Mouse (Mus musculus) neural tube, embryonic 11.5 days (tissue): ENCODE measurements at regions not wholly inside any gene's neighbourhood (a gene's known extent, or its start where the extent isn't known, plus 50 kb on each side); places are given as distances from the start of the nearest gene placed in this dataset.
"Not testable (repeated sequence)": the region's sequence is repeated elsewhere in the genome, so short reads cannot be mapped to it uniquely, and the experiment has no call there.

ENCODE experiments used
- ATAC-seq: fragments of 200-750 bp; cut with Nextera tagmentation; 2 replicates; pipeline ENCODE4 v1.8.0; 2017; ENCODE audit warnings: moderate number of reproducible peaks, mild to moderate bottlenecking, moderate TSS enrichment, moderate library complexity; ENCODE audit not compliant: insufficient read depth, low FRiP score, low TSS enrichment
- DNase-seq: peaks from one replicate; pipeline ENCODE4 v3.0.0-alpha.2; 2015; ENCODE audit warnings: low spot score
- H3K27ac ChIP-seq: fragments of 300-500 bp; sonication (generic); 2 replicates; pipeline ENCODE4 v1.5.1; 2014; ENCODE audit warnings: low read depth, mild to moderate bottlenecking, low read length
- H3K27me3 ChIP-seq: fragments of 300-500 bp; sonication (generic); 2 replicates; pipeline ENCODE4 v1.6.1; 2014; ENCODE audit warnings: mild to moderate bottlenecking, low read length, mixed read lengths; ENCODE audit not compliant: control insufficient read depth, insufficient read depth
- H3K36me3 ChIP-seq: fragments of 300-500 bp; sonication (generic); 2 replicates; pipeline ENCODE4 v1.6.1; 2014; ENCODE audit warnings: mild to moderate bottlenecking, low read length, moderate library complexity, mixed read lengths; ENCODE audit not compliant: control insufficient read depth, insufficient read depth
- H3K4me1 ChIP-seq: fragments of 300-500 bp; sonication (generic); 2 replicates; pipeline ENCODE4 v1.6.1; 2014; ENCODE audit warnings: low read length, mixed read lengths; ENCODE audit not compliant: control insufficient read depth, insufficient read depth
- H3K4me2 ChIP-seq: fragments of 300-500 bp; sonication (generic); 2 replicates; pipeline ENCODE4 v1.6.1; 2014; ENCODE audit warnings: low read depth, mild to moderate bottlenecking, moderate library complexity
- H3K4me3 ChIP-seq: fragments of 300-500 bp; sonication (generic); 2 replicates; pipeline ENCODE4 v1.5.1; 2014; ENCODE audit warnings: low read depth, low read length
- H3K9ac ChIP-seq: fragments of 300-500 bp; sonication (generic); 2 replicates; pipeline ENCODE4 v1.6.1; 2014; ENCODE audit warnings: mild to moderate bottlenecking, low read length
- H3K9me3 ChIP-seq: fragments of 300-500 bp; sonication (generic); 2 replicates; pipeline ENCODE4 v1.6.1; 2016; ENCODE audit warnings: low read length; ENCODE audit not compliant: control insufficient read depth
- WGBS: fragments of 180-500 bp; shearing (Covaris S2); extraction: QIAGEN DNeasy Blood & Tissue Kit; methylation state at CpG from one replicate; pipeline ENCODE4 v1.1.7; 2014; 5-methylcytosine and 5-hydroxymethylcytosine counted together

DNA sequence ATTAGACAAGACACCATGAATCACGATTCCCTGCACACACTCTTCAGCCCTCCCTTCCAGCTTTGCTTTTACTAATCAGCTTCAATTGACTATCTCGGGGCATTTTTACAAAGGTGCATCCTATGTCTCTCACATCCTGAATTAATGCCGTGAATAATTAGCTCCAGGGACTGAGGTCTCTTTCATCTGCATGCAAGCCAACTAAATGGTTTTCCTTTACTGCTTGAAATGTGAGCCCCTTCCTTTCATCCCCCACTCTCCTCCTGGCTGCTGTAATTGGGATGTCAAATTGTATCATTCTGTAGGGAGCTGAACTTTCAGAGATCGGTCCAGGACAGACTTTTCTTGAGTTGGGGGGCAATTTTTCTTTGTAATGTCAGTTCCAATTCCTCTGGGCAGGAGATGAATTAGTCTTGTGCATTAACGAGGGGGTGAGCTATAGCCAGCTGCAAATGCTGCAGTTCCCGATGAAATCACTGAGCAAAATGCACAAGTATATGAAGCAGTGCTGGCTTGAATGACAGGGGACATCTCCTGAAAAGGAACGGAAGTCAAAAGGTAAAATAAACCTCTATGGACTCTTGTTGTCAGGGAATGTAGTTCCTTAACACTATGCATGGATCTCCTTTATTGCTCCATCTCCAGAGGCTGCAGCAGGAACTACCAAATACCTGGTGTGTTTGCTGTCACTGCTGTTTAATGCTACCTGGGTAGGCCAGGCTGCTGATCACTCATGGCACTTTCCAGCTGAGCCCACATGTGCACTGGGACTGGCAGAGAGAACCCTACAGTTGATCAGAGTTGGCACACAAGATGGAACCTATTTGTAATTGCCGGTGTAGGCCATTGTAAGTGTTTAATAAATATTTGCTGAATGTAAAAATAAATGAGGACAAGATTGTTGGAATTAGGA, 1420.2 kb upstream of the Gm7489 start:
- H3K4me1 ChIP-seq = no peaks in the 10 kb centered on the region
- no peak overlapping the region for H3K9ac ChIP-seq
- no peaks in the 10 kb centered on the region for H3K36me3 ChIP-seq
- DNase-seq (no peak), ATAC-seq (peak; percentile 45; the same call in 1 of the 2 replicates)
- H3K27ac ChIP-seq = no peak overlapping the region
- no peak overlapping the region for H3K4me3 ChIP-seq
- H3K4me2 ChIP-seq = no peak overlapping the region
- H3K27me3 ChIP-seq = no peaks in the 10 kb centered on the region
- no peaks in the 10 kb centered on the region for H3K9me3 ChIP-seq
- 21% methylated on average over 8 of the region's 8 CpGs for WGBS

- not testable (repeated sequence) for H3K4me2 ChIP-seq, H3K27me3 ChIP-seq, H3K9me3 ChIP-seq, ATAC-seq, H3K27ac ChIP-seq, H3K4me1 ChIP-seq, H3K4me3 ChIP-seq, H3K36me3 ChIP-seq, H3K9ac ChIP-seq, DNase-seq
- WGBS = 94% methylated on average over 14 of the region's 20 CpGs
Measured at GRCm38 (mm10) chr15:52478124-52478523, 1406.6 kb upstream of the Gm7489 start.

DNA sequence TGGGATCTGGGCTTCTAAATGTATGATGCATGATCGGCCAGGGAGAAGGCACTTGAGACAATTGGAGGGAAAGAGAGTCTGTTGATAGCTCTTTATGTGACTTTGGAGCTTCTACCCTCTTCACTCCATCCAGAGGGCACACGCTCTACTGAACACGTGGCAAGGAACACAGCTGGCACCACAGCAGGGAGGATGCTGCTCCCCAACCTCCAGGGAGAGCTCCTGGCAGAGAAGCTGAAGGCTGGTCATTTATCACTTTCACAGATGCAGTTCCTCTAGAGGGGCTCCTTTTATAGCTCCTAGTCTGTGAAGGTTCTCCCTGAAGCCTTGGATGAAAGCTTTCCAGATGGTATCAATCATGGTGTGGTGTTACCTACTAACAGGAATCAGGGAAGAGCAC, 1403.9 kb upstream of the Gm7489 start:
- Histone ChIP-seq H3K27me3 (no peaks in the 10 kb centered on the region), H3K4me2 (no peak overlapping the region), H3K4me3 (no peak overlapping the region), H3K36me3 (no peaks in the 10 kb centered on the region), H3K27ac (no peak overlapping the region), H3K9ac (no peak overlapping the region), H3K9me3 (no peaks in the 10 kb centered on the region), H3K4me1 (no peaks in the 10 kb centered on the region)
- DNase-seq = no peak
- ATAC-seq = no peak
- 39% methylated on average over 3 of the region's 3 CpGs for WGBS

DNA sequence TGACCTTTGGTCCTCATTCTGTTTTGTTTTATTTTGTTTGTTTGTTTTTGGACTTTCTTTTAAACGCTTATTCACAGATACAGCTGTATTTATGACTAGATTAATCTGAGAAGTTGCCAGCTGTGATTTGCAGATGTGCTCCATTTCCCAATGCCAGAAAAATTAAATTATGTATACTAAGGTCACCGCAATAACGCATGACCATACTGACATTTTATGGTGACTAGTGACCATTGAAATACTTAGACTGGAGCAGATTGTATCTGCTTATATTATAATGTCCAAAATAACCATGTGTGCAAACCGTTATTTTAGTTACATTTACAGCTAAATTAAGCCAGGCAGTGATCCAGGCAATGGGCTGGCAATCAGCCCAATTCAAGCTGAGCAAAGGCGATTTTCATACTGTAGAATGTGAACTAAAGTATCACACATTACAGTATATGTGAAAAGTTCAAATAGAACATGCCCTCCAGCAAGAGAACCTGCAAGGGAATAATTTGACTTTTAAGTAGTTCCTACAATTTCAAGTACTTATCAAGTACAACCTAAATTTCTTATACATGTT, 1401.0 kb upstream of the Gm7489 start:
- Histone ChIP-seq H3K36me3 (no peaks in the 10 kb centered on the region), H3K9ac (no peak overlapping the region), H3K4me1 (no peaks in the 10 kb centered on the region), H3K9me3 (no peaks in the 10 kb centered on the region), H3K4me2 (no peak overlapping the region), H3K4me3 (no peak overlapping the region), H3K27me3 (no peaks in the 10 kb centered on the region), H3K27ac (no peak overlapping the region)
- DNase-seq (no peak), ATAC-seq (no peak)
- WGBS = 91% methylated on average over 5 of the region's 5 CpGs

DNA sequence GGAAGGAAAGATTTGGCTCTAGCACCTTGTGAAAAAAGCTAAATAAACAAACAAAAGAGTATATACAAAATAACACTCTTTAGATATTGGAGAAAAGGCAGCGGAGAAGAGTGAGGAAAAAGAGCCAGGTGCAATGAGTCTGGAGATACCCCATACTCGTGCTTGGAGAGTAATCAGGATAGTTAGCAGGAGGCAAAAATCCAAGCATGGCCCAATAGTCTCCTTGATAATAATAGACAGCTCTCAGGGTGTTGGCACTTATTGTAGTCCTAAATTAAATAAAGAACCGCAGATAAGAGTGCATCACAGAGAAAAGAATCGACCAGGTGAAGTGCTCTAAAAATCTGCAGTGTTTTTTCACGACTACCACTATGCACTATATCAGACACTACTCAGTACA, 1400.4 kb upstream of the Gm7489 start:
- Histone ChIP-seq H3K4me2 (no peak overlapping the region), H3K9ac (no peak overlapping the region), H3K27me3 (no peaks in the 10 kb centered on the region), H3K4me3 (no peak overlapping the region), H3K9me3 (no peaks in the 10 kb centered on the region), H3K4me1 (no peaks in the 10 kb centered on the region), H3K27ac (no peak overlapping the region), H3K36me3 (no peaks in the 10 kb centered on the region)
- WGBS = 88% methylated on average over 5 of the region's 5 CpGs
- no peak for ATAC-seq
- no peak for DNase-seq

GRCm38 (mm10) chr15:52505278-52505831, 1379.4 kb upstream of the Gm7489 start:
- ATAC-seq (peak; percentile 68), DNase-seq (no peak)
- no peak overlapping the region for H3K4me2 ChIP-seq
- no peaks in the 10 kb centered on the region for H3K36me3 ChIP-seq
- H3K27ac ChIP-seq = no peak overlapping the region
- 39% methylated on average over 9 of the region's 9 CpGs for WGBS
- H3K4me1 ChIP-seq = no peaks in the 10 kb centered on the region
- H3K4me3 ChIP-seq = no peak overlapping the region
- no peak overlapping the region for H3K9ac ChIP-seq
- H3K27me3 ChIP-seq = no peaks in the 10 kb centered on the region
- H3K9me3 ChIP-seq = no peaks in the 10 kb centered on the region

- WGBS = 3% methylated on average over 7 of the region's 7 CpGs
- DNase-seq = peak; percentile 63
- no peaks in the 10 kb centered on the region for H3K36me3 ChIP-seq
- no peaks in the 10 kb centered on the region for H3K4me1 ChIP-seq
- H3K9ac ChIP-seq = no peak overlapping the region
- no peaks in the 10 kb centered on the region for H3K9me3 ChIP-seq
- H3K27ac ChIP-seq = no peak overlapping the region
- H3K27me3 ChIP-seq = no peaks in the 10 kb centered on the region
- no peak overlapping the region for H3K4me3 ChIP-seq
- no peak for ATAC-seq
- no peak overlapping the region for H3K4me2 ChIP-seq
Measured at GRCm38 (mm10) chr15:52506930-52507329, 1377.8 kb upstream of the Gm7489 start.

DNA sequence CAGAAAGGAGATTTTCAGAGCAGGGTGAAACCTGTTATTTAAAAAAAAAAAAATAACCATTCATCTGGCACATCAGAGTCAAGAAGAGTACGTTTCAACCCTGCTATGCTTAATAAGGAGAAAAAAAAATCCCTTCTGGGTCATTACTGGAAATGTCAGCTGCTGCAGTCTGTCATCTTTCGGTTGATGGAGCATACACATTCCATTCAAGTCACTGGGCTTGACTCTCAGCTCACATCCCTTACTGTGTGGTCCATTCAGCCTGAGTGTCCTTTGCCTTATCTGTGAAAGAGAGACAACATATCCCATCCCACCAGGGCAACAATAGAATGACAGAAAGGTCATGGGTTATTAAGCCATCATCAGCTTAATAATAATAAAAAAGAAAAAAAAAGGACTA, 1376.1 kb upstream of the Gm7489 start:
- H3K9ac ChIP-seq = no peak overlapping the region
- H3K27me3 ChIP-seq = no peaks in the 10 kb centered on the region
- H3K9me3 ChIP-seq = no peaks in the 10 kb centered on the region
- H3K4me3 ChIP-seq = no peak overlapping the region
- H3K36me3 ChIP-seq = no peaks in the 10 kb centered on the region
- H3K27ac ChIP-seq = no peak overlapping the region
- DNase-seq = no peak
- no peak overlapping the region for H3K4me2 ChIP-seq
- no peaks in the 10 kb centered on the region for H3K4me1 ChIP-seq
- ATAC-seq = no peak
- WGBS = 75% methylated on average over 2 of the region's 2 CpGs

DNA sequence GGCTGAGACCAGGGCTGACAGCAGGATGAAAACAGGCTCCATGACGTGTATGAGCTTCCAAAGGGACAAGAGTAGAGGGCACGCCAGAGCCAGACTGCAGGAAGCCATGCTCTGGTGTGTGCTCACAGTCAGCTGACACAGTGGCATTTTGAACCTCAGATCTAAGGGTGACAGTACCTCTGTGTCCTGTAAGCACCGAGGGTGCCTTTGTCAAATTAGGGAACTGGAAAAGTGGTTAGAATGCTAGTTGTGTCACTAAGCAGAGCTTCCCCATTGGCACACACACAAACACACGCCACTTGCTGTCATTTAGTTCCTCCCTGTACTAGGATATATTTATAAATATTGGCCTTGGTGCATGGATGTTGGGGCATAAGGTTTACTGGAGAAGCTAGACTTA, 1374.6 kb upstream of the Gm7489 start:
- no peak for DNase-seq
- 71% methylated on average over 4 of the region's 4 CpGs for WGBS

More for the DNA sequence above, 1374.6 kb upstream of the Gm7489 start:
- H3K4me3 ChIP-seq = no peak overlapping the region
- H3K9ac ChIP-seq = no peak overlapping the region
- no peaks in the 10 kb centered on the region for H3K9me3 ChIP-seq
- no peak overlapping the region for H3K4me2 ChIP-seq
- ATAC-seq = no peak
- H3K27me3 ChIP-seq = no peaks in the 10 kb centered on the region
- no peaks in the 10 kb centered on the region for H3K36me3 ChIP-seq
- no peaks in the 10 kb centered on the region for H3K4me1 ChIP-seq
- H3K27ac ChIP-seq = no peak overlapping the region
